Mouse (Mus musculus) cortical plate, adult 2 months (tissue): Measurements from ENCODE around the gene Acss1.

Experiments used
- CTCF ChIP-seq: fragments of 200-500 bp; IDR thresholded peaks from 2 replicates; pipeline ENCODE4 v1.5.1; 2011; ENCODE audit warnings: mild to moderate bottlenecking, control low read depth, low read length; ENCODE audit not compliant: insufficient read depth; ENCODE audit errors: extremely low read depth
- POLR2A ChIP-seq: fragments of 200-500 bp; IDR thresholded peaks from 2 replicates; pipeline ENCODE4 v1.6.1; 2011; ENCODE audit warnings: mild to moderate bottlenecking, low read length, control low read depth; ENCODE audit not compliant: insufficient read depth; ENCODE audit errors: extremely low read depth

DNA sequence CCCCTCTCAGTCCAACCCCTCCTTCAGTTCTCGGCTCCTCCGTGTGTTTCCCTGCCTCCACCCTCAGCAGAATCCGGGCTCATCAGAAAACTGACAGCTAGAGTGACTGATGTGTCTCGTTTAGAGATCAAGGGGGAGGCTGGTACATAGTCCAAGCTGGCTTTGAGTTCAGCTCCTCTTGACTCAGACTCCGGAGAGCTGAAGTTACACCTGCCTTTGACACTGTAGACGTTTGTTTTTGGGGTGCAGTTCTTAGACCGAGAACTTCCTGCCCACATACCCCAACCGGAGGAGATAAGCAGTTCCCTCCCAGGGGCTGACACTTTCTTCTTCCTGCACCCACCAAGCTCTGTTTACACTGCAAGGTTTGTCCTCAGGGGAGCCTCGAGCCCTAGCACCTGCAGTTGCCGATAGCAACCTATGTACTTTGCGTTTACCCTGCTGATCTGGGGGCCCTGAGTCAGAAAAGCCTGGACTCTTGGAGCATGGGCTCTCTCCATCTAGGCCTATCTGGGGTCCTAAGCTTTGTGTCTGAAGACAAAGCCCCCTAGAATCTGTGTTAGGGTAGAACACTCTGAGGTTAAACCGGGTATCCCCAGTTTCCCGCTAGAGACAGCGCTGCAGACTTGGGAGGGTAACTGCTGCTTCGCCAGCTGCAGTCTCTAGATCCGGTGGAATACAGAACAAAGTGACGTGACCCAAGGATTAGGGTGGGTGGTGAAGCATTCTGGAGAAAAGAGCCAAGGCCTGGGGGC lies 1.1 kb downstream of the Acss1 start:
- TF ChIP-seq CTCF (no peak), POLR2A (no peak)
